Mouse (Mus musculus) cerebellum, postnatal 4 days (tissue): ENCODE results near the gene Slc7a15.
"Not testable (repeated sequence)": the region's sequence is repeated elsewhere in the genome, so short reads cannot be mapped to it uniquely, and the experiment has no call there.

Experiments used
- DNase-seq, 2 experiments: peaks; one replicate each; pipeline ENCODE4 v3.0.0; 2022; ENCODE audit warnings: low spot score in 2 of 2, mixed read lengths in 1 of 2

Gene Slc7a15

DNA sequence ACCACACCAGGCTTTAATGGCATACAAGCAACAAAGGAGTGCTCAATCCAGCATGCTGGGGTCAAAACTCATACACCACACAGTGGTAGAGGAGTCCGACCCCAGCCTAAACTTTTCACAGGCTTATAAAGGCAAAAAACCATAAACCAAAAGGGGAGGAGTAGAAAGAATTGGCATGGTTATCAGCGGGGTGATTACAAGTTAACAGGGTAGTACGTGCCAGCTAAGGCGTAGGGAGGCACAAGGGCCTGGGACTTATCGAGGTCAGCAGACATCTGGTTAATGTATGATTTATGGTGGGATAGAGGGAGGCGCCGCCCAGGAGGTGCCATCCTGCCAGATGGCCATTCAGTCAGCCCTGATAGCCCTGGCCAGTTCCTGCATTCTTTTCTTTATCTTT lies at the start of gene Slc7a15:
Gene Slc7a15, minus strand, starts transcription at position 101 of the 400 bp plus-strand sequence.
- not testable (repeated sequence) for DNase-seq

DNA sequence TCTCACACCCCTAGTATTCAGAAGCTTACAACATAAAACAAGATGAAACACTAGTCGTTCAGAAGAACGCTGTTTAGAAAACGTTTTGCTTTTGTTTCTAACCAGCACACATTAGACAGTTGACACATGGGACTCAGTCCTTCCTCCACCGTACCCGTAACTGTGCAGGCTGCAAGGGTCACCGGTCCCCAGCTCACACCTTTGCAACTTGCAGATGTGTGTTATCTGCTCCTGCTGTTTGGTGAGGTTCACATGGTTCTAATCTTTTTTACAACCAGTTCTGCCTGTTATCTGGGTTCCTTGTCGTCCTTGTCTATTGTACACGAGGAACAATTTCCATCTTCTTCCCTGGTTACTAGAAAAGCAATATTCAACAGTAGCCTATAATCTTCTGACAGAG lies 49.3 kb upstream of the Slc7a15 start:
- DNase-seq = not testable (repeated sequence)

DNA sequence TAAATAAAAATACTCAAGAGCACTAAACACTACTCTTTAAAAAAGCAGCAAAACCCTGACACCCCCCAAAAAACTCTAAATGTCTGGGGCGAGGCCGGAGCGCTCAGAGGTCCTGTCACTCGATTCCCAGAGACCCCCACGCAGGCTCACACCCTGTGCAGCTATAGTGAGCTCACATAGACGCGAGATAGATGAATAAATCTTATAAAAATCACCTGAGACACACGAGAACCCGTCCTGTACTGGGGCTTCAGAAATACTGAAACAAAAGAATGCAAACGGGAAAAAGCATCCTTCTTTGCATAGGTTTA lies 42.5 kb upstream of the Slc7a15 start:
- peak in 1 of 2 experiments; percentile 24 for DNase-seq

DNA sequence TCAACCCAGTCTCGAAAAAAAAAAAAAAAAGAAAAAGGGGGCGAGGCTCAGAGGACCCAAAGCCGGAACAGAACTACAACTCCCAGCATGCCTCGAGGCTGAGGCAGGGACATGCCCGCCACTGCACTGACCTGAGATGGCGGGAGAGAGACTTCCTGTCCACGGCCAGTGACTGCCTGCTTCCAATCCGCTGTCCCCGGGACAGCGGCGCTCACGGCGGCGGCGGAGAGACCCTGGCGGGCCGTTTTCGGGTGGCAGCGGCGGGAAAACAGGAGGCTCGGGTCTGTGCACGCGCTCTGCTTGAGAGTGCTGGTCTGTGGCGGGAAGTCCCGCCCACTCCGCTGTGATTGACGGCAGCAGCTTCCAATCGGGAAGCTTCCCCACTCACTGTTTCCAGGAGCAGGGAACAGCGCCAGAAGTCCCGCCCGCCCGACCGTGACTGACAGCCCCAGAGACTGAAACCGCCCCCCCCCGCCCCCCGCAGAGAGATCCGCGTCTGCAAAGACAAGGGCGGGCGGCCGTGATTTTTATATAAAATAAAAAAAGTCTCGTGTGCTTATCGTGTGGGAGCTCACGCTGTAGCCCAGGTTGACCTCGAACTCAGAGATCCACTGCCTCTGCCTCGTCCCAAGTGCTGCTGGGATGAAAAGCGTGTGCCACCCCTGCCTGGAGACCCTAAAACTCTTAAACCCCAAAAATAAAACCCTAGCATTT lies 42.0 kb upstream of the Slc7a15 start:
- peak; percentile 99 to 100 for DNase-seq

DNA sequence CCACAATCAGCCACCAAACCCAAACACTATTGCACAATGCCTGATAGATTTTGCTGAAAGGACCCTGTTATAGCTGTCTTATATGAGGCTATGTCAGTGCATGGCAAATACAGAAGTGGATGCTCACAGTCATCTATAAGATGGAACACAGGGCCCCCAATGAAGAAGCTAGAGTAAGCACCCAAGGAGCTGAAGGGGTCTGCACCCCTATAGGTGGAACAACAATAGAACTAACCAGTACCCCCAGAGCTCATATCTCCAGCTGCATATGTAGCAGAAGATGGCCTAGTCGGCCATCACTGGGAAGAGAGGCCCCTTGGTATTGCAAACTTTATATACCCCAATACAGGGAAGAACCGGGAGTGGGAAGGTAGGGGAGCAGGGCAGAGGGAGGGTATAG lies 41.3 kb upstream of the Slc7a15 start:
- DNase-seq = not testable (repeated sequence)

DNA sequence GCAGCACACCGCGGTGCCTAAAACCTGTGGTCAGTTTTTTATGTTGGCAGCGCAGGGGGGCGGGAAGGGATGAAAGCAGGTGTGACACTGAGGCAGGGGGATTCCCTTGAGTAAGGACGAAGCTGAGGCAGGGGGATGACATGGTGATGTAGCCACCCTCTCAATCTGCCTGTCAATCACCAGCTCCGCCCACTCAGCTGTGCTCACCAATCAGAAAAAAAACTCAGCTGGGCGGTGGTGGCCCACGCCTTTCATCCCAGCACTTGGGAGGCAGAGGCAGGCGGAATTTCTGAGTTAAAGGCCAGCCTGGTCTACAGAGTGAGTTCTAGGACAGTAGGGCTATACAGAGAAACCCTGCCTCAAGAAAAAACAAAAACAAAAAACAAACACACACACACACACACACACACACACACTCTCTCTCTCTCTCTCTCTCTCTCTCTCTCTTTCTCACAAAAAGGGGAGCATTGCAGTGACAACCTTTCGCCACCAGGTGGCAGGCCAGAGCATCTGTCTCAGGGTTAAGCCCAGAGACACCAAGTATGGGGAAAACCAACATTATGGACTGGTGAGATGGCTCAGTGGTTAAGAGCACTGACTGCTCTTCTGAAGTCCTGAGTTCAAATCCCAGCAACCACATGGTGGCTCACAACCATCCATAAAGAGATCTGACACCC lies 39.7 kb upstream of the Slc7a15 start:
- peak; percentile 51 to 70 for DNase-seq

DNA sequence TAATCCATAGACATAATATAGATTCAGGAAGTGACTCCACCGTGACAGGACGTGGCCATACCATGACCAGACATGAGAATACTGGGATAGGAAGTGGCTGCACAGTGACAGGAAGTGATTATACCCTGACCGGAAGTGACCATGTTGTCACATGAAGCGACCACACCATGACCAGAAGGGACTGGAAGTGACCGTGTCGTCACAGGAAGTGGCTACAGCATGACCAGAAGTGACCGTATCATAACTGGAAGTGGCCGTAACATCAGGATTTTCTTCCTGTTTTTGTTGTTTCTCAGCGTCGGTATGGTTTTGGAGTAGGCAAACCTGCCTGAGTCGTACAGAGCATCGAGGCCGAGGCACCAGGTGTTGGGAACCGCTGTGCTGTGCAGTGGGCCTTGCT lies 38.1 kb upstream of the Slc7a15 start:
- DNase-seq = no peak

DNA sequence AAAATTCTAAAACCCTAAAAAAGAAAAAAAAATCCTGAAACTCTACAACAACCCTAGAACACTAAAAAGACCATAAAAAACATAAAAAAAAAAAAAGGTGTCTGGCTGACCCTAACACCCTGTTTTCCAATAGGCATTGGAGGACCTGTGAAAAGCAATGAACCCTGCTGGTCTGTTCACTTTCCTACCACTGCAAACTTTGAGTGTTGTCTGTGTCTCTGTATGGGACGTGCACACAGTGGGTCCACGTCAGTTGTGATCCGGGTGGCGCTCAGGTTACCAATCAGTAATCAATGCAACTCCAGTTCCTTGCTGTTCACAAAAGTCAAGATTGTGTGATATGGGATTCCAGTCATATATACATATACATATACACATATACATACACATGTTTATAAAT lies 36.7 kb upstream of the Slc7a15 start:
- DNase-seq = no peak

DNA sequence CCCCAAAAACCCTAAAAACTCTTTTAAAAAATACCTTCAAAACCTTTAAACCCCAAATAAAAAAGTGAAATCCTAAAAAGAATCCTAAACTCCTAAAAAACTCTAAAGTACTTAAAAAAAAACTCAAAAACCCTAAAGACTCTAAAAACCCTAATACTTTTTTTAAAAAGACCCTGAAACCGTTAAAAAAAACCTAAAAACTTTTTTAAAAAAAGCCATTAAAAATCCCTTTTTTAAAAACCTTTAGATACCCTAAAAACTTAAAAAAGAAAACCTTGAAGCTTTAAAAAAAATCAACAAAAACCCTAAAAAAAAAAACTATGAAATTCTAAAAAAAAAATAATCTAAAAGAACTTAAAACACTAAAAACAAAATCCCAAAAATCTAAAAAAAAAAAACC lies 35.4 kb upstream of the Slc7a15 start:
- DNase-seq = no peak

DNA sequence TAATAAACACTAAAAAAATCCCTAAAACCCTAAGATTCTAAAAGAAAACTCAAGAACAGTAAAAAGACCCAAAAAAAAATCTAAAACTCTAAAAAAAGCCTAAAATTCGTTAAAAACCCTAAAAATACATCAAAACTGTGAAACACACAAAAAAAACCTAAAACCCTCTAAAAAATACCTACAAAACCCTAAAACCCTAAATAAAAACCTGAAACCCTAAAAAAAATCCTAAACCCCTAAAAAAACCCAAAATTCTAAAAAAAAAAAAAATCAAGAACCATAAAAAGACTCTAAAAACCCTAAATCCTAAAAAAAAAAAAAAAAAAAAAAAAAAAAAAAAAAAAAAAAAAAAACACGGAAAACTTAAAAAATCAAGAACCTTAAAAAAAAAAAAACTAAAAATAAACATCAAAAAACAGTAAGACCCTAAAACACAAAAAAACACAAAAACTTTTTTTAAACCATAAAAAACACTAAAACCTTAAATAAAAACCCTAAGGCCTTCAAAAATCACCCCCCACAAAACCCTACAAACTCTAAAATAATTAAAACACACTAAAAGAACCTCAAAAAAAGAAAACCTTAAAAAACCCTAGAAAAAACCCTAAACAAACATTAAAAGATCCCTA lies 34.0 kb upstream of the Slc7a15 start:
- no peak for DNase-seq

DNA sequence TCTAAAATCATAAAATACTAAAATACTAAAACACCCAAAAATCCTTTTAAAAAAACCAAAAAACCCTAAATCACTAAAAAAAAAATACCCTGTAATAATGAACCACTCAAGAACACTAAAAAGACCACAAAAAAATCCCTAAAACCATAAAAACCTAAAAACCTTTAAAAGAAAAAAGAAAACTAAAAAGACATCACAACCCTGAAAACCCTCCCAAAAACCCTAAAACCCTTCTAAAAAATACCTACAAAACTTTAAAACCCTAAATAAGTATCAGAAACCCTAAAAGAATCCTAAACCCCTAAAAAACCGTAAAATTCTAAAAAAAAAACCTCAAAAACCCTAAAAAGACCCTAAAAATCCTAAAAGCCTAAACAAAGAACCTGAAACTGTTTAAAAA lies 32.8 kb upstream of the Slc7a15 start:
- no peak for DNase-seq

DNA sequence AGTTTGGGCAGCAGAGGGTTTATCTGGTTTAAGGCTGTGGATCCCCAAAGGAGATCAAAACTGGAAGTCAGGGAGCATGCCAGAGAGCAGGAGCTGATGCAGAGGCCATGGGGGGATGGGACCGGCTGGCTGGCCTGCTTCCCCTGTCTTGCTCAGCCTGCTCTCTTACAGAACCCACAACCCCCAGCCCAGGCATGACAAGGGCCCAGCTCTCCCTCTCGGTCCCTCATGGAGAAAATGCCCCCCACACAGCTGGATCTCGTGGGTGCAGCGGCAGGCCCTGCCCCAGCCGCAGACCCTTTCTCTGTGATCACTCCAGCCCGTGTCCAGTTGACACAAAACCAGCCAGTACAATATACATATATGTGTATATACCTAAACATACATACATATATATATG lies 30.7 kb upstream of the Slc7a15 start:
- no peak for DNase-seq

DNA sequence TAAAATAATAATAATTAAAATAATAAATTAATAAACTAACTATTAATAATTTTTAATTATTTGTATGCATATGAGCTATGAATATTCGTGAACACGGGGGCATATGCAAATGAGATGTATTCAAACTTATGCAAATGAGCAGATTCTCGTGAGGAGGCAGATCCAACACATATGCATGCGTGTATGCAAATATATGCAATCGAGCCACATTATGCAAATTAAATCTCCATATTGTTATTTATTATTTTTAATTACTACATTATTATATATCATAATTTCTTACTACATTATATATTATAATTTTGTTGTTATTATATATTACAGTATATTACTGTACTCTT lies 21.8 kb upstream of the Slc7a15 start:
- no peak for DNase-seq

DNA sequence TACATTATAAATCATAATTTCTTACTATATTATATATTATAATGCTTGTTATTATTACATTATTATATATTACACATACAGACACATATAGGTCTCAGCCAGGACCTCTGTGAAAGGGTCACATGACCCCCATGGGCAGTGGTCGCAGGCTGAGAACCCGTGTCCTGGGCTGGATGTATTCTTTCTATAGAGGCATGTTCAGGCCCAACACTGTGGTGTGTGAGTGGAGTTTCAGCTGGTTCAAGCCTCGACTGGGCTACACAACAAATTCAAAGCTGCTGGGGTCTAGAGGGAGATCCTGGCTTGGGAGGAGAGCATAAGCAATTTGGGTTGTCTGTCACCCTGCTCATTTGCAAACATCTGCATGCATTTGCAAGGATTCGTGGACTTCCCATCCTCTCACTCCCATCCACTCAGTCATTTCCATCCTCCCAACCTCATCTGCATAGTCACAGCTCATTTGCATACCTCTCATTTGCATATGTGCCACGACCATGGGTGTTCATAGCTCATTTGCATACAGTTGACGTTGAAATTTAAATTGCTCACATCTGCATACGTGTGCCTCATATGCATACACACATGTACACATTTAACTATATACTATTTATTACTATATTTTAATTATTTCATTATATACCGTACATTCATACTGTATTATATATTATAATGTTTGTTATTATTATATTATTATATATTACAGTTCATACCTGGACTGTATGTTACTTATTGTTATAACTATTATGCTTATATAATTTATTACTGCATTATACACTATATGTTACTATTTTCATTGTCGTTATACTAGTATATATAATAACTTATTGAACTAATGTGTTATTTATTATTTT lies 21.2 kb upstream of the Slc7a15 start:
- DNase-seq = no peak

DNA sequence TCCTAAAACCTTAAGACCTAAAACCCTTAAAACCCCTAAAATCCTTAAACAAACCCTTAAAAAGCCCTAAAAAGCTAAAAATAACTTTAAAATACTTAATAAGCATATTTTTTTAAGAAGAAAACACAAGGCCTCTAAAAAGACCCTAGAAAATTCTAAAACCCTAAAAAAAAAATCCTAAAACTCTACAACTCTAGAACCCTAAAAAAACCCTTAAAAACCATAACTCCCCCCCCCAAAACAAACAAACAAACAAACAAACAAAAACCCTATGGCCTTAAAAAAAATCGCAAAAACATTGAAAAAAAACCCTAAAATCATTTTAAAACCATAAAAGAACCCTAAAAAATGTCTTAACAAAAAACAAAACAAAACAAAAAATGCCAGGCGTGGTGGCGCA lies 19.4 kb upstream of the Slc7a15 start:
- DNase-seq = no peak

DNA sequence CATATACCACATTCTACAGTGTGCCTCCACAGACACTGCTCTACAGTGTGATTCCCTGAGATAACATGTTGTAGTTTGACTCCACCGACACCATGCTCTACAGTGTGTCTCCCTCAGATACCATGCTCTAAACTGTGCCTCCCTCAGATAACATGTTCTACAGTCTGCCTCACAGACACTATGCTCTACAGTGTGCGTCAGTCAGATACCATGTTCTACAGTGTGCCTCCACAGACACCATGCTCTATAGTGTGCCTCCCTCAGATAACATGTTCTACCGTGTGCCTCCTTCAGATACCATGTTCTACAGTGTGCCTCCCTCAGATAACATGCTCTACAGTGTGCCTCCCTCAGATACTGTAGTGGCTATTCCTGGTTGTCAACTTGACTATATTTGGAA lies 10.2 kb upstream of the Slc7a15 start:
- no peak for DNase-seq

DNA sequence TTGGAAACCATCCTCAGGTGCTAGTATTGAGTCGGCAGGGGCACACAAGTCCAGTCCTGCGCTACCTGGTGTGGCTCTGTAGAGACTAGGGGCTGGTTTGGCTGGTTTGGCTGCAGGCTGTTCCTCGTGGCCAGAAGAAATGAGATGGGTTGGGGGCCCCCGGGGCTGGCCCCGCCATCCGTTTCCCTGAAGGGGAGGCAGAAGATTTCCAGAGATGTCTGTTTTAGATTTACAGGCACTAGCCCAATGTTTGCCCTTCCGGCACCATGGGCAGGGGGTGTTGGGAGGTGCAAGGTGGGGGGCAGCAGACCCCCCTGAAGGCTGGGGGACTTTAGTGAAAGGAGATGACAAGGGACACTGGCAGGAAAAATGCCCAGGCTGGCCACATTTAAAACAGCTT lies 3.3 kb downstream of the Slc7a15 start:
- no peak for DNase-seq

DNA sequence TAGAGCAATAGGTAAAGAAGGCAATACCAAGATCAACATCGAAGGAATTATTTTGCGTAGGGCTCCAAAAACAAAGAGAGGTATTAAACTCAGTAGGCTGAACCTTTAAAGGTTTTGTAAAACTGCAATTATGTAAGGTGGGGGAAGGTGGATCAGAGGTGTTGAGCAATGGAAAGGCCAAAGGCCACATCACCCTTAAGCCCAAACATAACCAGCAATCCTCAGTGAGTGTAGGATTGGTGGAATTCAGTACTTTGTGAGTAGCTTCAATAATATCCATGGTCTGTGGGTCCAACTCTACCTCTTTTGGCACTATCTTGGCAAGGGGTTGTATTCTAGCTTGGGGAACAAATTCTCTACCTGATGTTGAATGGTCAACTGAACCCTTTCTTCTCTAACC lies 7.5 kb downstream of the Slc7a15 start:
- DNase-seq = not testable (repeated sequence)

DNA sequence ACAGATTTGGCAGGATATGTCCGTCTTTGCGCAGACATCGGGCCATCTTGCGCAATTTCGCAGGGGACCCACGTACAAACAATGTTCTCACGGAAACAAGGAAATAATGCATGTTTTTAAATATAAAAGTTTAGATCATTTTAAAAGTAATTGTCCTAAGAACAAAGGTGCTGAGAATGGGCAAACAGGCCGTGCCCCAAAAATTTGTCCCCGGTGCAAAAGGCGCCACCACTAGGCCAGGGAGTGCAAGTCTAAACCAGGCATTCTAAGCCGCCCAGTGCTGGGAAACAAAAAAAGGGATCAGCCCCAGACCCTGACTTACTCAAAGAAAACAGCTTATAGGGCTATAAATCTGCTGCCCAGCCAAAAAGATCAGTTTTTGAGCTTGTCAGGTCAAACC lies 25.5 kb downstream of the Slc7a15 start:
- no peak for DNase-seq

DNA sequence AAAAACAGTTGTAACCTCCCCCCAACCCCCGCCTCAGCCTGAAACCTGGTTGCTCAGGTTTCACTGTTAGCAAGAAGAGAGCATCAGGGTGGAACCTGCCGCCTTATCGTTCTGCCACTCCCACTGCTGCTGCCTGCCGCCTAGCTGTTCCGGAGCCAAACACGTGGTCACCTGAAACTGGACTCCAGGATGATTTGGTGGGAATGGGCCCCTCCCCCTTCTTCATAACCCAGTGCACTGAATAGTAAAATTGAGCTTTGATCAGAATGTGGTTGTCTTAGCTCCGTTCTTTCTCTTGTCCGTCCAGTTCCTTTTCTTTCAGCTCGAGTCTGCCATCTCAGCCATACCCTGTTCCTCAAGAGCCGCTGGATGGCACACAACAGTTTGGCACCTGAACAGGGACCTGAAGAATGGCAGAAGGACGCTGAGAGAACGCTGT lies 26.9 kb downstream of the Slc7a15 start:
- DNase-seq = not testable (repeated sequence)

DNA sequence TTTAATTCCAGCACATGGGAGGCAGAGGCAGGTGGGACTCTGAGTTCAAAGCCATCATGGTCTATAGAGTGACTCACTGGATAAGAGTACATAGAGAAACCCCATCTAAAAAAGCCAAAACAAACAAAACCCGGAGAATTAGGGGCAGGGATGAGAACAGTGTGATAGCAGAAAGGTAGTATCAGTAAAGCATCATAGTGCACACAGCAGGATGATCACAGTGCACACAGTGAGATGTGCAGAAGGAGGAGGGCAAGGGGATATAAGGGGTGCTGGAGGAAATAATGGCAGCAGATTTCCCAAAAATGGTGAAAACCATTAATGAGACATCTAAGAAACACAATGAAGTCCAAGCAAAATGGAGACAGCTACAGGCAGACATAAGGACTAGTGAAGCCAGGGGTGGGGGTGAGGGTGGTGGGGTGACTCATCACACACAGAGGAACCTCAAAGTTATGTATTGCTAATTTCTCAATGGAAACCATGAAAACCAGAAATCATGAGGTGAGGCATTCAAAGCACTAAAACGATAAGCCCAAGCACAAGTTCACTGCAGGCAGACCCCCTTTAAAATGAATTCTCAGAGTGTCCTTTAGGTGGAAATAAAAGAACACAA lies 27.5 kb downstream of the Slc7a15 start:
- DNase-seq = not testable (repeated sequence)

DNA sequence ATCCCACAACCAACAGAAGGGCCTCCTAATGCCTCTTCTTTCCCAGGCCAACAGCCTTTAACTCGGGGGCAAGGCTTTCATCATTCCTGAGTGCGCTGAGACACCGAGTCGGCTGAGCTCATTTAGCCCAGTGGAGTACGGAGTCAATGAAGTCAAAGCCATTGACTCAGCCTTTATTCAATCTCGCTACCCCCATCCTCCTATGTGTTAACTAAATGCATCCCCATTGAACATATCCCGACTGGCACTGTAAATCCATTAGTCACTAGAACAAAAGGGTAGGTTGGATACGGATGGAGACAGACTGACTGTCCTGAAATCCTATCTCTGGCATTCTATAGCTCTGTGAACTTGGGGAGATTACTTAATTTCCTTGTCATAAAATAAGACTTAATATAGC lies 36.7 kb downstream of the Slc7a15 start:
- not testable (repeated sequence) for DNase-seq
